Mouse (Mus musculus): ENCODE data around the gene Bub1b. TPM values are rescaled to one million over a fixed set of nuclear protein-coding genes. Genes with fewer than 3 reads are reported as not detected.

Gene Bub1b
- polyA plus RNA-seq, 1 experiment = 54.9 TPM

DNA sequence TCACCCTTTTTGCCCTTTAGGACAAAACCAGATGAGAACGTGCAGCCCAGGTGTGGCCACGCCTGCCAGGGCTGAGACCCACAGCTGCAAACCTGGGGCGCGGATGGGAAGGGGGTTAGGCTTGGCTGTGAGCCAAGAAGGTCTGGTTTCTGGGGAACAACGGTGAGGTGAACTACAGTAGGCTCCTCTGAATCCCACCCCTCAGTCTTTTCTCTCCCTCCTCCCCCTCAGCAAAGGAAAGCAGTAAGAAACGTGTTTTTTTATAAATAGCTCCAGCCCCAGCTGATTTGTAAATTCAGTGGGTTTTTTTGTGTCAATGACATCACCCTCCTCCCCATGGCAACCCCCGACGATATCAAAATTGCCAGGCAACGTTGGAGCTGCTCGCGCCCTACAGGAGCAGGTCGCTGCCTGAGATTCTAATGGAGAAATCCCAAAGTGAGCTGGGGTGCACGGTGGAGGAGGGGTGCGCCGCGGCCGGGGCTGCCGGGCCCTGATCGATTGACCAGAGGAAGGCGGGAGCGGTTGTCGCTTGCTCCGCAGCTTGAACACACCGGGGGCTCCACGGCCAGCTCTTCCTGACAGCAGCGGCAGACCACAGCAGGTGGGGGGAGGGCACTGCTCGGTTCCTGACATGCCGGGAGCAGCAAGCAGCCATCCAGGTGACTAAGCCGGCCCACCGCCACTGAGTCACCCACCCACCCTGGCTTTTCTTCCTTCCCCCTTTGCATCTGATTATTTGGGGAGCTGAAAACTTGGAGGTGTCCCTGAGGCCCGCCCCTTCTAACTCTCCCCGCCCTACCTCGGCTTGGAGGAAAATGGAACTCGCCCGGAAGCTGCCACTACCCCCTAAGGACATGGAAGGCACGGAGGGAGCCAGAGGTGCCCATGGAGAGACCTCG, 65.1 kb downstream of the Bub1b start, which contains the start of gene Pak6:
TSS of gene Pak6 (plus strand) at position 402 of the 902 bp plus-strand sequence.
- Histone ChIP-seq H3K79me2 (ENCODE audit: control insufficient read depth, insufficient read depth) (no peaks in the 10 kb centered on the region), H3ac (ENCODE audit: control insufficient read depth, insufficient read length, low read depth) (no peak within 1 kb of the TSS), H3K4me3 (ENCODE audit: insufficient read depth, poor library complexity, severe bottlenecking) (no peak within 1 kb of the TSS), H3K27me3 (ENCODE audit: control insufficient read depth, insufficient read depth, insufficient read length) (no peaks in the 10 kb centered on the region), H3K36me3 (ENCODE audit: control insufficient read depth, insufficient read depth) (no peaks in the 10 kb centered on the region), H3K79me3 (ENCODE audit: low read depth) (no peaks in the 10 kb centered on the region)
- TF ChIP-seq MYOG (IDR thresholded peaks at IDR 0.05; ENCODE audit: control insufficient read depth, extremely low read depth, insufficient read length) (no peak), MYOD1 (IDR thresholded peaks at IDR 0.05; ENCODE audit: control insufficient read depth, insufficient read length, low read depth) (no peak)

DNA sequence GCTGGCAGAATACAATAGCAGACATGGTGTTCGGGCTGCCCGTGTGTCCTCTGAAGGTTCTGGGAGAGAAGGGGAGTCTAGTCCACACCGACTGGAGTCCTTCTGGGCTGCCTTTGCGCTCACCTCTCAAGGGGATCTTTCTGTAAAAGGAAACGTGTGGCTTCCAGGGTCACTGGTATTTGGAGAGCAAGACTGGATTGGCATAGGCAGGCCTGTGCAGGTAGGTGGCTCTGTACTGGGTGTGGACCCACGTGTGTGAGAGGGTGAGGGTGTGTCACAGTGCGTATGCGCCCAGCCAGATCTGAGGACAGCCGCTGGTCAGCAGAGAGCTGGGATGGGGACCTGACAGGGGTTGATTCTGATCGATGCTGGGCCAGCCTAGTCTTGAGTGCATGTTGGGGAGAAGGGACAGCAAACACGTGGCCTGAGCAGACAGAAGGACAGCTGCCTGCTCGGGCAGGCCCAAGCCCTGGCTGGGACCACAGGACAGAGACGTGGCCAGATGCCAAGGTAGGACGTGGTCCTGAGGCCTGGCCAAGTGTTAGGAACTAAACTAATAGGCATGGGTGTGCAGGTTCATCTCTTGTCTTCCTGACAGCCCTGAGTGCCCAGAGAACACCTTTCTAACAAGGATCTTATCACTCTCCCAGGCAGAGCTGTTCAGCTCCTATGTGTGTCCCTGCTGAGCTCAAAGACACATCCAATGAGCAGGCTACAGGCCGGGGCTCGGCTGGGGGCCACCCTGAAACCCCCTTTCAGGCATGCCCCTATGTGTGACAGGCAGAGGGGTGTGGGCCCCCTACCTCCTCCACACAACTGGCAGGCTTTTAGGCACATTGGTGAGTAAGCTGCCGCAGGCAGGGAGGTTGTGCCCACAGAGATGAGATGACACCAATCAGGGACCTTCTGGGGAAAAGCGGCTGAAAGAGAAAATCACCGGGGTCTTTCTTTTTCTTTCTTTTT, 66.1 kb downstream of the Bub1b start:
- no peak for TF ChIP-seq CTCF (IDR thresholded peaks at IDR 0.05; ENCODE audit: control insufficient read depth, insufficient read depth, insufficient read length)
- no peak for TF ChIP-seq MAX (IDR thresholded peaks at IDR 0.05)
- no peak for TF ChIP-seq USF1 (IDR thresholded peaks at IDR 0.05; ENCODE audit: low read depth)
- no peak for TF ChIP-seq FOSL1 (IDR thresholded peaks at IDR 0.05; ENCODE audit: insufficient read depth, low read length, poor library complexity, severe bottlenecking)
- no peak for TF ChIP-seq MYOD1 (IDR thresholded peaks at IDR 0.05; ENCODE audit: control insufficient read depth, insufficient read length, low read depth)
- no peak for TF ChIP-seq MYOG (IDR thresholded peaks at IDR 0.05; ENCODE audit: control insufficient read depth, extremely low read depth, insufficient read length)
- no peak for TF ChIP-seq CEBPB (IDR thresholded peaks at IDR 0.05; ENCODE audit: low read depth)
- Histone ChIP-seq H3K79me2 (ENCODE audit: control insufficient read depth, insufficient read depth) (no peaks in the 10 kb centered on the region), H3K27me3 (ENCODE audit: control insufficient read depth, insufficient read depth, insufficient read length) (no peaks in the 10 kb centered on the region), H3K4me3 (ENCODE audit: insufficient read depth, poor library complexity, severe bottlenecking) (no peak overlapping the region), H3K36me3 (ENCODE audit: control insufficient read depth, insufficient read depth) (no peaks in the 10 kb centered on the region), H3K79me3 (ENCODE audit: low read depth) (no peaks in the 10 kb centered on the region), H3ac (ENCODE audit: control insufficient read depth, insufficient read length, low read depth) (no peak overlapping the region)

DNA sequence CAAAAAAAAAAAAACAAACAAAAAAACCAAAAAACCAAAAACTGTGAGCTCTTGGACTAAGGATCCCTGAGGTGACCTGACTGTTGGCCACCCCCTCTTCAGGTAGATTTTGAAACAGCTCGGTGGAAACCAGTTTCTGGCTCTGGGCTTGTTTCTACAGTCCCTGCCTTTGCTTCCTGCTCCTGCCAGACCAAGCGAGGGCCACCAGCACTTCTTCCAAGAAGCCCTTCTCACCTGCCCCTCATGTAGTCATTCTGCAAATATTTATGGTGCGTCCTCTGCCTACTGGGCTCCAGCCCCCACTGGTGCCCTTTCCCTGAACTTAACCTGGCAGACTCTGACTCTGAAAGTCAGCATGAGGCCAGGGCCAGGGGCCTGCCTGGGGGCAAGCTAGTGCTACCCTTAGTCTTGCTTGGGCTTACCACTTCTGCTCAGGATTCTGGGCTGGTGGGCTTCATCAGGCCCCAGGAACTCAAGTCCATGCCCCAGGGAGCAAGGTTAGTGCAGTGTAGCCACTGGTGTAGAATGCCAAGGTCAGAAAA, 67.0 kb downstream of the Bub1b start:
- TF ChIP-seq CTCF (IDR thresholded peaks at IDR 0.05; ENCODE audit: control insufficient read depth, insufficient read depth, insufficient read length) (no peak), MYOD1 (IDR thresholded peaks at IDR 0.05; ENCODE audit: control insufficient read depth, insufficient read length, low read depth) (no peak), MAX (IDR thresholded peaks at IDR 0.05) (no peak), FOSL1 (IDR thresholded peaks at IDR 0.05; ENCODE audit: insufficient read depth, low read length, poor library complexity, severe bottlenecking) (no peak), USF1 (IDR thresholded peaks at IDR 0.05; ENCODE audit: low read depth) (no peak), MYOG (IDR thresholded peaks at IDR 0.05; ENCODE audit: control insufficient read depth, extremely low read depth, insufficient read length) (no peak), CEBPB (IDR thresholded peaks at IDR 0.05; ENCODE audit: low read depth) (no peak)
- Histone ChIP-seq H3K36me3 (ENCODE audit: control insufficient read depth, insufficient read depth) (no peaks in the 10 kb centered on the region), H3K27me3 (ENCODE audit: control insufficient read depth, insufficient read depth, insufficient read length) (no peaks in the 10 kb centered on the region), H3K79me3 (ENCODE audit: low read depth) (no peaks in the 10 kb centered on the region), H3K4me3 (ENCODE audit: insufficient read depth, poor library complexity, severe bottlenecking) (no peak overlapping the region), H3K79me2 (ENCODE audit: control insufficient read depth, insufficient read depth) (no peaks in the 10 kb centered on the region), H3ac (ENCODE audit: control insufficient read depth, insufficient read length, low read depth) (no peak overlapping the region)

DNA sequence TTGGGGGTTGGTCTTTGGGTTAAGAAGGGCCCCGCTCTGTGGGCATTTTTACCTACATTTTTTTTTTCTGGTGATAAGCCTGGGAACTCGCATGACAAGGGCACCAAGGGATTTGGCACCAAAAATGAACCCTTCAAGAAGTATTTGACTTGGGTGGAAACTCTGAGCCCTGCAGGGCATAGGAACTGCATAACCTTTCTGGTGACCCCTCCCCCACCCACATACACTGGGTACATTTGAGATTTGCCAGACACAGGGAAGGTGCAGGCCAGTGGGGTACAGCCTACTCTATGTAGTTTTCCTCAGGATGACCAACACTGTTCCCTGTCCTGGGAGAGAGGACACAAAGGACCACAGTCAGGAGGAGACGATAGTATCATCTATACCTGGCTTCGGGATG, 67.6 kb downstream of the Bub1b start:
- Histone ChIP-seq H3K27me3 (ENCODE audit: control insufficient read depth, insufficient read depth, insufficient read length) (no peaks in the 10 kb centered on the region), H3K4me3 (ENCODE audit: insufficient read depth, poor library complexity, severe bottlenecking) (no peak overlapping the region), H3K36me3 (ENCODE audit: control insufficient read depth, insufficient read depth) (no peaks in the 10 kb centered on the region), H3K79me3 (ENCODE audit: low read depth) (no peaks in the 10 kb centered on the region), H3K79me2 (ENCODE audit: control insufficient read depth, insufficient read depth) (no peaks in the 10 kb centered on the region), H3ac (ENCODE audit: control insufficient read depth, insufficient read length, low read depth) (no peak overlapping the region)
- TF ChIP-seq MYOD1 (IDR thresholded peaks at IDR 0.05; ENCODE audit: control insufficient read depth, insufficient read length, low read depth) (no peak), MAX (IDR thresholded peaks at IDR 0.05) (no peak), USF1 (IDR thresholded peaks at IDR 0.05; ENCODE audit: low read depth) (no peak), FOSL1 (IDR thresholded peaks at IDR 0.05; ENCODE audit: insufficient read depth, low read length, poor library complexity, severe bottlenecking) (no peak)

DNA sequence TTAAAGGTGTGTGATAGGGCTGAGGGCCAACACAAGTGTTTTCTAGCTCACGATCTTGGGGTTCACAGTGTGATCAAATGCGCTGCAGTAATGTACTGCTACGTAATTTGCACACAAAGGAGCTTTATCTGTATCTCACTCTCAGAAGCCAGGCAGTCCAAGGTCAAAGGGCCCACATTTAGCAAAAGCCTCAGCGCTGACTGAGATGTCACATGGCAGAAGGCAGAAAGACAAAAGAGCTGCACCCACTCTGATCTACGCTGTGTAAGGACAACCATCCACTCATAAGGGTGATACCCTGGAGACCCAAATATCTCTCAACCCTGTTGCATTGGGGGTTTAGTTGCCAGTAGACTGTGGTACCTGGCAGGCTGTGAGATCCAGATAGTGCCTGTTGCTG, 69.2 kb downstream of the Bub1b start:
- Histone ChIP-seq H3K27me3 (ENCODE audit: control insufficient read depth, insufficient read depth, insufficient read length) (no peaks in the 10 kb centered on the region), H3K4me3 (ENCODE audit: insufficient read depth, poor library complexity, severe bottlenecking) (no peak overlapping the region), H3K79me2 (ENCODE audit: control insufficient read depth, insufficient read depth) (no peaks in the 10 kb centered on the region), H3ac (ENCODE audit: control insufficient read depth, insufficient read length, low read depth) (no peak overlapping the region), H3K36me3 (ENCODE audit: control insufficient read depth, insufficient read depth) (no peaks in the 10 kb centered on the region), H3K79me3 (ENCODE audit: low read depth) (no peaks in the 10 kb centered on the region)
- no peak for TF ChIP-seq CEBPB (IDR thresholded peaks at IDR 0.05; ENCODE audit: low read depth)
- no peak for TF ChIP-seq USF1 (IDR thresholded peaks at IDR 0.05; ENCODE audit: low read depth)
- no peak for TF ChIP-seq MAX (IDR thresholded peaks at IDR 0.05)
- no peak for TF ChIP-seq MYOD1 (IDR thresholded peaks at IDR 0.05; ENCODE audit: control insufficient read depth, insufficient read length, low read depth)
- TF ChIP-seq CTCF (IDR thresholded peaks at IDR 0.05; ENCODE audit: control insufficient read depth, insufficient read depth, insufficient read length) = no peak
- no peak for TF ChIP-seq FOSL1 (IDR thresholded peaks at IDR 0.05; ENCODE audit: insufficient read depth, low read length, poor library complexity, severe bottlenecking)
- no peak for TF ChIP-seq MYOG (IDR thresholded peaks at IDR 0.05; ENCODE audit: control insufficient read depth, extremely low read depth, insufficient read length)

Data from C2C12 (cell line).